Mouse (Mus musculus) intestine, embryonic 15.5 days (tissue): ENCODE measurements around the gene Gm5478. TPM values are rescaled to one million over a fixed set of nuclear protein-coding genes. Genes with fewer than 3 reads are reported as not detected.
"Not testable (repeated sequence)": the region's sequence is repeated elsewhere in the genome, so short reads cannot be mapped to it uniquely, and the experiment has no call there.

Experiments used
- ATAC-seq: fragments of 200-750 bp; cut with Nextera tagmentation; 2 replicates; pipeline ENCODE4 v1.8.0; 2017; ENCODE audit warnings: moderate TSS enrichment, moderate library complexity
- H3K27ac ChIP-seq: fragments of 300-500 bp; sonication (generic); 2 replicates; pipeline ENCODE4 v1.5.1; 2015; ENCODE audit warnings: mild to moderate bottlenecking, inconsistent platforms
- H3K27me3 ChIP-seq: fragments of 300-500 bp; sonication (generic); replicated peaks from 2 replicates; pipeline ENCODE4 v1.6.1; 2015; ENCODE audit warnings: inconsistent platforms
- H3K36me3 ChIP-seq: fragments of 300-500 bp; sonication (generic); 2 replicates; pipeline ENCODE4 v1.6.1; 2015; ENCODE audit warnings: inconsistent platforms
- H3K4me1 ChIP-seq: fragments of 300-500 bp; sonication (generic); replicated peaks from 2 replicates; pipeline ENCODE4 v1.6.1; 2015; ENCODE audit warnings: inconsistent platforms
- H3K4me2 ChIP-seq: fragments of 300-500 bp; sonication (generic); replicated peaks from 2 replicates; pipeline ENCODE4 v1.6.1; 2015; ENCODE audit warnings: mild to moderate bottlenecking, inconsistent platforms
- H3K4me3 ChIP-seq: fragments of 300-500 bp; sonication (generic); replicated peaks from 2 replicates; pipeline ENCODE4 v1.5.1; 2015; ENCODE audit warnings: inconsistent platforms
- H3K9ac ChIP-seq: fragments of 300-500 bp; sonication (generic); 2 replicates; pipeline ENCODE4 v1.6.1; 2015; ENCODE audit warnings: inconsistent platforms
- H3K9me3 ChIP-seq: fragments of 300-500 bp; sonication (generic); 2 replicates; pipeline ENCODE4 v1.6.1; 2016; ENCODE audit warnings: inconsistent platforms
- WGBS: fragments of 180-500 bp; shearing (Covaris S2); methylation state at CpG from one replicate; pipeline ENCODE4 v1.1.7; 2015; 5-methylcytosine and 5-hydroxymethylcytosine counted together
- polyA plus RNA-seq: library from polyadenylated mRNA; unstranded; fragments of >200 nt; fragmentation: Nextera tagmentation; extraction: Ambion mirVana; gene quantifications from 2 replicates; pipeline ENCODE4 v1.2.1, GENCODE M21; 2015

Gm5478 gene
- not detected in 2 replicates for polyA plus RNA-seq

DNA sequence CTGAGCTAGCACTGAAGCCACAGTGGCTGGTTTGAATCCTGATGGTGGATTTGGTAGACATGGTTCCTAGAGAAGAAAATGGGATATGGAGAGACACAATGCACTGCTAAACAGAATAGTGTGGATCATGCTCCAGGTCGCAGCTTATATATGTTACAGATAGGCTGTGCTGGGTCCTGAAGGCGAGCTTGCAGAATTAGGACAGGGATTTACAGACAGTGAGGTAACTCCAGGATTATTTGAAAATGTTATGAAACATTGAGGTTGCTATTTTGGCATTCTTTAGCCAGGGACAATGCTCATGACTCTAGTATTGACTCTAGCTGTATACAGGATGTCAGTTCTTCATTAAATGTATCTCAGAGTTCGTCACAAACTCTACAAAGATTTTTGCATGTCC is at the start of gene Gm5478:
Gene Gm5478, minus strand, starts transcription at position 101 of the 400 bp plus-strand sequence.
- Histone ChIP-seq H3K27ac (no peak within 1 kb of the TSS), H3K9me3 (no peaks in the 10 kb centered on the region), H3K36me3 (no peaks in the 10 kb centered on the region), H3K9ac (no peak within 1 kb of the TSS), H3K4me3 (no peak within 1 kb of the TSS), H3K4me2 (no peak within 1 kb of the TSS), H3K4me1 (no peaks in the 10 kb centered on the region), H3K27me3 (no peaks in the 10 kb centered on the region)
- no peak for ATAC-seq
- 74% methylated on average over 3 of the region's 3 CpGs for WGBS

DNA sequence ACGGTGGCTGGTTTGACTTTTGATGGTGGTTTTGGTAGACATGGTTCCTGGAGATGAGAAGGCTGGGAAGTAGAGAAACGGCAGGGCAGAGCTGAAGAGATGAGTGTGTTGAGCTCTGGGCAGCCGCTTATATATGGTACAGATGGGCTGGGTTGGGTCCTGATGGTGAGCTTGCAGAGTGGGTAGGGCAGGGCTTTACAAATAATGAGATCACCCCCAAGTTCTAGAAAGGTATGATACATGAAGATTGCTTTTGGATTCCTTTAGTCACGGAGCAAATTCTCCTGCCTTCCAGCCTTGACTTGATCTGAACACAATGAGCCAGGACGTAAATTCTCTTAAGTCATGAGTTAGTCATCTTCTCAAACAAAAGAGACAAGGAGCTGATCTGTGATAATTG is 47.0 kb upstream of the Gm5478 start, which contains the start of gene Krt6a:
Gene Krt6a, minus strand, starts transcription at position 101 of the 400 bp plus-strand sequence.
- no peak within 1 kb of the TSS for H3K4me2 ChIP-seq
- ATAC-seq = no peak
- WGBS = 71% methylated on average over 5 of the region's 5 CpGs
- no peak within 1 kb of the TSS for H3K27ac ChIP-seq
- no peaks in the 10 kb centered on the region for H3K36me3 ChIP-seq
- no peaks in the 10 kb centered on the region for H3K4me1 ChIP-seq
- H3K27me3 ChIP-seq = no peaks in the 10 kb centered on the region; the same call in 1 of the 2 replicates
- no peak within 1 kb of the TSS for H3K4me3 ChIP-seq
- H3K9me3 ChIP-seq = no peaks in the 10 kb centered on the region
- no peak within 1 kb of the TSS for H3K9ac ChIP-seq

- H3K36me3 ChIP-seq, H3K4me2 ChIP-seq, H3K27me3 ChIP-seq, H3K9ac ChIP-seq, H3K27ac ChIP-seq, ATAC-seq, H3K9me3 ChIP-seq, H3K4me1 ChIP-seq, H3K4me3 ChIP-seq: not testable (repeated sequence)
- WGBS = 93% methylated on average over 5 of the region's 5 CpGs
These were observed 43.3 kb upstream of the Gm5478 start for GRCm38 (mm10) chr15:101690460-101690859.

GRCm38 (mm10) chr15:101688161-101688560 is 41.0 kb upstream of the Gm5478 start:
- Histone ChIP-seq H3K27ac (no peak overlapping the region), H3K36me3 (no peaks in the 10 kb centered on the region), H3K4me3 (no peak overlapping the region), H3K27me3 (no peaks in the 10 kb centered on the region), H3K4me1 (no peaks in the 10 kb centered on the region), H3K9me3 (no peaks in the 10 kb centered on the region), H3K4me2 (no peak overlapping the region), H3K9ac (no peak overlapping the region)
- WGBS = 59% methylated on average over 2 of the region's 2 CpGs
- no peak for ATAC-seq

DNA sequence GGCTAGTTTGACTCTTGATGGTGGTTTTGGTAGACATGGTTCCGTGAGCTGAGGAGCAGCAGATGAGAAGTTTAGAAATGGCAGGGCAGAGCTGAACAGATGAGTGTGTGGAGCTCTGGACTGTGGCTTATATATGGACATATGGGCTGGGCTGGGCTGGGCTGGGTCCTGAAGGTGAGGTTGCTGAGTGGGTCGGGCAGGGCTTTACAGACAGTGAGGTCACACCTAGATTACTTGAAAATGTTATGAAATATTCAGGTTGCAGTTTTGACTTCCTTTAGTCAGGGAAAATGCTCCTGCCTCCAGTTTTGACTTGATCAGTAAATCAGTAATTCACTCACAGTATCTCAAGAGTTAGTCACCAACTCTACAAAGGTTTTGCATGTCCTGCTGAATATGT is 33.0 kb upstream of the Gm5478 start, which contains the start of gene Krt6b:
Gene Krt6b, minus strand, starts transcription at position 101 of the 400 bp plus-strand sequence.
- no peak for ATAC-seq
- H3K9ac ChIP-seq = no peak within 1 kb of the TSS
- WGBS = 76% methylated on average over 2 of the region's 2 CpGs

DNA sequence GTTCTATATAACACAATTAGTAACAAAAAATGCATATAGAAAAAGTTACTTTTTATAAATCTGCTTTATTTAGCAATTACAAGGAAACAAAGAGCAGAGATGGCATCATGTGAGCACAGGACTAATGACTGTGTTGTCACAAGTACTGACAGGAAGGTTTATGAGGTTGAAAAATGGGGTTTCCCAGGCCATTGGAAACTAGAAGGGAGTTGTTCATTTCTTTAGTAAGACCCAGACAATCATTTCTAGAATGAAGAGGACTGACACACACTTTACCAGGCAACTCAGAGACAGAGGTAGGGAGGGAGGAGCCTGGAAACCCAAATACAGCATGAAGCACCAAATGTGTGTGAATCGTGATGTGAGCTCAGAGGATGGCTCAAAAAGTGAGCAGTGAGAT is 28.8 kb upstream of the Gm5478 start:
- WGBS = 69% methylated on average over 1 of the region's 1 CpGs
- Histone ChIP-seq H3K36me3 (no peaks in the 10 kb centered on the region), H3K27ac (no peak overlapping the region), H3K9me3 (no peaks in the 10 kb centered on the region), H3K4me3 (no peak overlapping the region), H3K27me3 (no peaks in the 10 kb centered on the region), H3K4me2 (no peak overlapping the region), H3K9ac (no peak overlapping the region), H3K4me1 (no peaks in the 10 kb centered on the region)
- no peak for ATAC-seq

More for the DNA sequence above, 33.0 kb upstream of the Gm5478 start, which contains the start of gene Krt6b:
- Histone ChIP-seq H3K36me3 (no peaks in the 10 kb centered on the region), H3K27me3 (no peaks in the 10 kb centered on the region), H3K27ac (no peak within 1 kb of the TSS), H3K4me1 (no peaks in the 10 kb centered on the region), H3K9me3 (no peaks in the 10 kb centered on the region), H3K4me3 (no peak within 1 kb of the TSS), H3K4me2 (no peak within 1 kb of the TSS)

DNA sequence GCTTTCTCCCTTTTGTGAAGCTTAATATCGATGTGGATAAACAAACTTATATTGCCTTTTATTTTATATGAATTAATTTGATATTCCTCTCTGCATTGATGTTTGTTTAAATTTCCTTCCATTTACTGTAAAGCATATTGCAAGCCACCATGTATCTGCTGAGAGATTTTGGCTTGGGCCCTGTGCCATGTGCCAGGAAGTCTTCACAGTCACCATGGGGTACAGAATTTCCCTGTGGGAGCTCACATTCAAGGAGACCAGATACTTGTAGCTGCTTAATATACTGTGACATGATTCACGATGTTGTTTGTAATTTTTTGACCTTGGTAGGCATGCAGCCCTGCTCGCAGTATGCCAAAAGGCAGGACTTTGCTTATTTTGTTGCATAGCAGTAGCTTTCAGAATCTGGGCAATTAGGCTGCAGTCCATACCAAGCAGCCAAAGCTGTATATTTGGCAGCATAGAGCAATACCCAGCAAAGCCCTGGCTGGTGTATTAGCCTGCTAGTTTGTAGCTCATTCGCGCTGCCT is 5.6 kb upstream of the Gm5478 start:
- no peak for ATAC-seq
- WGBS = 86% methylated on average over 5 of the region's 5 CpGs
- H3K4me3 ChIP-seq = no peak overlapping the region

DNA sequence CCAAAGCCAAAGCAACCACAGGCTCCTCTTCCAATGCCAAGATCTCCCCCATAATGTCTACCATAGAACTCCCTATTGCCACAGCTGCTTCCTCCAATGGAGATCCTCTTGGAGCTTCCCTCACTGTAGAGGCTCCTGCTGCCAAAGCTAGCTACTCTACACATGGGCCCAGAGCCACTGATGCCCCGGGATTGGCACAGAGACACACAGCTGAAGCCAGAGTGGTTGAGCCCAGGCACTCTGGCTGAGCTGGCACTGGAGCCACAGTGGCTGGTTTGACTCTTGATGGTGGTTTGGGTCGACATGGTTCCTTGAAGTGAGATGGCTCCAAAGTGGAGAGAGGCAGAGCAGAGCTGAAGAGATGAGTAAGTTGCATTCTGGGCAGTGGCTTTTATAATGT is 19.3 kb downstream of the Gm5478 start, which contains the start of gene Gm5414:
Gene Gm5414, minus strand, starts transcription at position 305 of the 400 bp plus-strand sequence.
- Histone ChIP-seq H3K4me3 (no peak within 1 kb of the TSS), H3K27ac (no peak within 1 kb of the TSS), H3K4me2 (no peak within 1 kb of the TSS), H3K9ac (no peak within 1 kb of the TSS), H3K4me1 (0 out of 2 replicates have a peak, but pooled peaks cover 3% of the 10 kb centered on the region), H3K27me3 (no peaks in the 10 kb centered on the region), H3K36me3 (no peaks in the 10 kb centered on the region), H3K9me3 (no peaks in the 10 kb centered on the region)
- ATAC-seq = no peak
- WGBS = 78% methylated on average over 2 of the region's 2 CpGs

More for the DNA sequence above, 5.6 kb upstream of the Gm5478 start:
- Histone ChIP-seq H3K4me2 (no peak overlapping the region), H3K9me3 (no peaks in the 10 kb centered on the region), H3K27me3 (no peaks in the 10 kb centered on the region), H3K4me1 (no peaks in the 10 kb centered on the region), H3K27ac (no peak overlapping the region), H3K36me3 (no peaks in the 10 kb centered on the region), H3K9ac (no peak overlapping the region)

DNA sequence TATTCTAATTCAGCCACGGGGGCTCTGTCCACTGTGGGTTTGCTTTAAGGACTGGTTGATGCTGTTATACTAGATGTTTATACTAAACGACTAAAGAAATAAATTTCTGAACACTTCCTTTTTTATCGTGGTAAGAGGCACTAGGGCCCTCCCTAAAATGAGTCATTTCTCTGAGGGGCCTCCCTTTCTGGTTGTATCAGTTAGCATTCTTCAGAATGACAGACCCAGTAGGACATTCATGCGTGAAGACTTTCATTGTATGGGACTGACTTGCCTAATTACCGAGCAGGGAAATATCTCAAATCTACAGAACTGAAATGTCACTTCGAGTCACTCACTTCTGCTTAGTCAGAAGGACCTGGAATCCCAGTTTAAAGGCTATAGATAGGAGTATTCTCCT is 48.1 kb downstream of the Gm5478 start:
- H3K27me3 ChIP-seq = no peaks in the 10 kb centered on the region
- no peaks in the 10 kb centered on the region for H3K36me3 ChIP-seq
- no peak overlapping the region for H3K27ac ChIP-seq
- H3K9me3 ChIP-seq = no peaks in the 10 kb centered on the region
- H3K9ac ChIP-seq = no peak overlapping the region
- no peak for ATAC-seq
- no peak overlapping the region for H3K4me3 ChIP-seq
- H3K4me2 ChIP-seq = no peak overlapping the region
- no peaks in the 10 kb centered on the region; the same call in 1 of the 2 replicates for H3K4me1 ChIP-seq
- WGBS = 30% methylated on average over 6 of the region's 6 CpGs

Other genes with a start within 250 kb of the Gm5478 start
- 134 and 137 TPM in 2 replicates for gene Krt7, start 236.3 kb downstream of the Gm5478 start, polyA plus RNA-seq
- gene Krt87, start 208.6 kb downstream of the Gm5478 start, polyA plus RNA-seq = 0.20 and 0.21 TPM in 2 replicates
- gene Krt88, start 199.6 kb downstream of the Gm5478 start, polyA plus RNA-seq = not detected in 2 replicates
- gene Krt81, start 183.6 kb downstream of the Gm5478 start, polyA plus RNA-seq = not detected in 2 replicates
- 0.14 TPM in 1 of 2 replicates, not detected in the other for gene Krt86, start 173.9 kb downstream of the Gm5478 start, polyA plus RNA-seq
- gene Krt83, start 155.9 kb downstream of the Gm5478 start, polyA plus RNA-seq = 0.19 TPM in 1 of 2 replicates, not detected in the other
- gene Gm49425, start 130.1 kb downstream of the Gm5478 start, polyA plus RNA-seq = not detected in 2 replicates
- 0.13 and 0.29 TPM in 2 replicates for gene Krt84, start 114.6 kb downstream of the Gm5478 start, polyA plus RNA-seq
- not detected in 2 replicates for gene Krt82, start 96.7 kb downstream of the Gm5478 start, polyA plus RNA-seq
- gene Krt90, start 84.4 kb downstream of the Gm5478 start, polyA plus RNA-seq = 0.09 and 0.16 TPM in 2 replicates
- gene Krt75, start 73.5 kb downstream of the Gm5478 start, polyA plus RNA-seq = not detected in 2 replicates
- not detected in 2 replicates for gene Gm5414, start 19.2 kb downstream of the Gm5478 start, polyA plus RNA-seq
- not detected in 2 replicates for gene Krt6b, start 32.9 kb upstream of the Gm5478 start, polyA plus RNA-seq
- 0.32 and 0.64 TPM in 2 replicates for gene Krt6a, start 46.9 kb upstream of the Gm5478 start, polyA plus RNA-seq
- 0.25 and 0.87 TPM in 2 replicates for gene Krt5, start 65.5 kb upstream of the Gm5478 start, polyA plus RNA-seq
- gene Krt71, start 95.7 kb upstream of the Gm5478 start, polyA plus RNA-seq = not detected in 2 replicates
- not detected in 2 replicates for gene Krt72, start 139.1 kb upstream of the Gm5478 start, polyA plus RNA-seq
- not detected in 2 replicates for gene Krt73, start 155.0 kb upstream of the Gm5478 start, polyA plus RNA-seq
- not detected in 2 replicates for gene Krt2, start 170.8 kb upstream of the Gm5478 start, polyA plus RNA-seq
- gene Krt1, start 203.4 kb upstream of the Gm5478 start, polyA plus RNA-seq = 0.62 and 0.92 TPM in 2 replicates
- gene Krt77, start 222.3 kb upstream of the Gm5478 start, polyA plus RNA-seq = not detected in 2 replicates
- not detected in 2 replicates for gene Krt76, start 245.5 kb upstream of the Gm5478 start, polyA plus RNA-seq